Mouse (Mus musculus) C2C12 (cell line): ENCODE results near the gene Timm13. TPM values are rescaled to one million over a fixed set of nuclear protein-coding genes. Genes with fewer than 3 reads are reported as not detected.
A peak's percentile ranks its signal among the peaks of the same experiment; 100 is the strongest.

Experiments used
- H3K27me3 ChIP-seq: one replicate; pipeline ENCODE4 v1.6.1; 2011; ENCODE audit not compliant: control insufficient read depth, insufficient read depth, insufficient read length
- H3K36me3 ChIP-seq: one replicate; pipeline ENCODE4 v1.6.1; 2011; ENCODE audit not compliant: control insufficient read depth, insufficient read depth
- H3K4me3 ChIP-seq: one replicate; pipeline ENCODE4 v1.5.1; 2011; ENCODE audit warnings: mild to moderate bottlenecking, control low read depth; ENCODE audit not compliant: poor library complexity, insufficient read depth, severe bottlenecking
- H3K79me2 ChIP-seq: one replicate; pipeline ENCODE4 v1.6.1; 2011; ENCODE audit not compliant: control insufficient read depth, insufficient read depth
- H3K79me3 ChIP-seq: one replicate; pipeline ENCODE4 v1.6.1; 2011; ENCODE audit warnings: low read depth, control low read depth
- H3ac ChIP-seq: one replicate; pipeline ENCODE3; 2011; ENCODE audit warnings: low read depth; ENCODE audit not compliant: control insufficient read depth, insufficient read length
- CEBPB ChIP-seq: IDR thresholded peaks from one replicate; pipeline ENCODE4 v1.6.1; 2011; ENCODE audit warnings: low read depth, mild to moderate bottlenecking, control low read depth, moderate library complexity
- CTCF ChIP-seq: IDR thresholded peaks from one replicate; pipeline ENCODE4 v1.5.1; 2011; ENCODE audit not compliant: control insufficient read depth, insufficient read depth, insufficient read length
- FOSL1 ChIP-seq: IDR thresholded peaks from one replicate; pipeline ENCODE4 v1.8.0; 2011; ENCODE audit warnings: mild to moderate bottlenecking, low read length; ENCODE audit not compliant: poor library complexity, insufficient read depth, severe bottlenecking
- MAX ChIP-seq: IDR thresholded peaks from one replicate; pipeline ENCODE4 v1.6.1; 2011; ENCODE audit warnings: mild to moderate bottlenecking, control low read depth
- MYOD1 ChIP-seq: IDR thresholded peaks from one replicate; pipeline ENCODE4 v1.6.1; 2011; ENCODE audit warnings: low read depth; ENCODE audit not compliant: control insufficient read depth, insufficient read length
- MYOG ChIP-seq: IDR thresholded peaks from one replicate; pipeline ENCODE4 v1.6.1; 2011; ENCODE audit not compliant: control insufficient read depth, insufficient read length; ENCODE audit errors: extremely low read depth
- USF1 ChIP-seq: IDR thresholded peaks from one replicate; pipeline ENCODE4 v1.6.1; 2011; ENCODE audit warnings: low read depth, mild to moderate bottlenecking, control low read depth, moderate library complexity
- polyA plus RNA-seq: library from polyadenylated mRNA; unstranded; fragments of >200 nt; fragmentation: generic; extraction: Trizol; gene quantifications from one replicate; pipeline ENCODE4 v1.2.1, GENCODE M21; 2012; ENCODE audit warnings: missing spikeins

Gene Timm13
- polyA plus RNA-seq, 1 experiment, result 263 TPM

- TF ChIP-seq CEBPB, result no peak
- no peak for TF ChIP-seq USF1
- no peak for TF ChIP-seq MYOG
- no peak for TF ChIP-seq MYOD1
- no peak for TF ChIP-seq CTCF
- TF ChIP-seq MAX, result no peak
- TF ChIP-seq FOSL1, result no peak
- Histone ChIP-seq H3K79me3 (no peaks in the 10 kb centered on the region), H3K79me2 (no peaks in the 10 kb centered on the region), H3K27me3 (no peaks in the 10 kb centered on the region), H3ac (no peak overlapping the region), H3K36me3 (no peaks in the 10 kb centered on the region), H3K4me3 (no peak overlapping the region)
Measured at GRCm38 (mm10) chr10:80946684-80947437, 46.1 kb upstream of the Timm13 start.

- Histone ChIP-seq H3K79me3 (no peaks in the 10 kb centered on the region), H3K36me3 (no peaks in the 10 kb centered on the region), H3K4me3 (no peak overlapping the region), H3K27me3 (no peaks in the 10 kb centered on the region), H3K79me2 (no peaks in the 10 kb centered on the region), H3ac (no peak overlapping the region)
- TF ChIP-seq CEBPB (peak; percentile 10), CTCF (no peak), FOSL1 (no peak)
Measured at GRCm38 (mm10) chr10:80944231-80944630, 43.5 kb upstream of the Timm13 start.

GRCm38 (mm10) chr10:80943701-80944100, 42.9 kb upstream of the Timm13 start:
- Histone ChIP-seq H3K4me3 (no peak overlapping the region), H3K27me3 (no peaks in the 10 kb centered on the region), H3ac (no peak overlapping the region), H3K36me3 (no peaks in the 10 kb centered on the region), H3K79me2 (no peaks in the 10 kb centered on the region), H3K79me3 (no peaks in the 10 kb centered on the region)
- TF ChIP-seq USF1 (no peak), CTCF (no peak), CEBPB (no peak), FOSL1 (no peak), MAX (no peak), MYOD1 (no peak)

GRCm38 (mm10) chr10:80942919-80943318, 42.1 kb upstream of the Timm13 start:
- Histone ChIP-seq H3K27me3 (no peaks in the 10 kb centered on the region), H3K4me3 (no peak overlapping the region), H3ac (no peak overlapping the region), H3K79me2 (no peaks in the 10 kb centered on the region), H3K79me3 (no peaks in the 10 kb centered on the region), H3K36me3 (no peaks in the 10 kb centered on the region)
- no peak for TF ChIP-seq FOSL1
- no peak for TF ChIP-seq CTCF
- TF ChIP-seq CEBPB, result no peak
- no peak for TF ChIP-seq MYOD1
- no peak for TF ChIP-seq MAX
- no peak for TF ChIP-seq MYOG
- no peak for TF ChIP-seq USF1

- Histone ChIP-seq H3K36me3 (no peaks in the 10 kb centered on the region), H3K4me3 (no peak overlapping the region), H3K79me3 (no peaks in the 10 kb centered on the region), H3K79me2 (no peaks in the 10 kb centered on the region), H3ac (no peak overlapping the region), H3K27me3 (no peaks in the 10 kb centered on the region)
- TF ChIP-seq CEBPB (no peak), FOSL1 (no peak), MAX (no peak), MYOD1 (no peak), MYOG (no peak), CTCF (no peak), USF1 (no peak)
Measured at GRCm38 (mm10) chr10:80940988-80941347, 40.2 kb upstream of the Timm13 start.

GRCm38 (mm10) chr10:80940320-80940987, 39.7 kb upstream of the Timm13 start:
- H3K79me3 ChIP-seq, result no peaks in the 10 kb centered on the region
- no peak overlapping the region for H3K4me3 ChIP-seq
- no peaks in the 10 kb centered on the region for H3K36me3 ChIP-seq
- H3K27me3 ChIP-seq, result no peaks in the 10 kb centered on the region
- peak; percentile 22 for TF ChIP-seq MAX
- no peak for TF ChIP-seq CEBPB
- H3ac ChIP-seq, result no peak overlapping the region
- H3K79me2 ChIP-seq, result no peaks in the 10 kb centered on the region
